Mouse (Mus musculus) intestine, postnatal 0 days (tissue): Measurements from ENCODE around the gene Stat3. TPM values are rescaled to one million over a fixed set of nuclear protein-coding genes. Genes with fewer than 3 reads are reported as not detected.

Source experiments
- ATAC-seq: fragments of 200-750 bp; cut with Nextera tagmentation; 2 replicates; pipeline ENCODE4 v1.8.0; 2017; ENCODE audit warnings: mild to moderate bottlenecking, moderate TSS enrichment, moderate library complexity
- H3K27ac ChIP-seq: fragments of 300-500 bp; sonication (generic); 2 replicates; pipeline ENCODE4 v1.5.1; 2014; ENCODE audit warnings: mild to moderate bottlenecking, low read depth, low read length, moderate library complexity
- H3K27me3 ChIP-seq: fragments of 300-500 bp; sonication (generic); replicated peaks from 2 replicates; pipeline ENCODE4 v1.6.1; 2014; ENCODE audit warnings: low read length, mixed read lengths; ENCODE audit not compliant: control insufficient read depth, insufficient read depth
- H3K36me3 ChIP-seq: fragments of 300-500 bp; sonication (generic); 2 replicates; pipeline ENCODE4 v1.6.1; 2014; ENCODE audit warnings: mild to moderate bottlenecking, moderate library complexity; ENCODE audit not compliant: control insufficient read depth, insufficient read depth
- H3K4me1 ChIP-seq: fragments of 300-500 bp; sonication (generic); replicated peaks from 2 replicates; pipeline ENCODE4 v1.6.1; 2014; ENCODE audit warnings: antibody characterized with exemption, low read length, mixed read lengths; ENCODE audit not compliant: control insufficient read depth, insufficient read depth
- H3K4me2 ChIP-seq: fragments of 300-500 bp; sonication (generic); replicated peaks from 2 replicates; pipeline ENCODE4 v1.6.1; 2014; ENCODE audit warnings: low read depth, mild to moderate bottlenecking, moderate library complexity
- H3K4me3 ChIP-seq: fragments of 300-500 bp; sonication (generic); 2 replicates; pipeline ENCODE4 v1.5.1; 2014; ENCODE audit warnings: low read depth, low read length
- H3K9ac ChIP-seq: fragments of 300-500 bp; sonication (generic); 2 replicates; pipeline ENCODE4 v1.6.1; 2014; ENCODE audit warnings: mild to moderate bottlenecking, low read depth, low read length
- H3K9me3 ChIP-seq: fragments of 300-500 bp; sonication (generic); 2 replicates; pipeline ENCODE4 v1.6.1; 2016; ENCODE audit warnings: mixed run types; ENCODE audit not compliant: control insufficient read depth
- CTCF ChIP-seq: sonication (generic); IDR thresholded peaks from 2 replicates; pipeline ENCODE4 v1.5.1; 2016; ENCODE audit warnings: low read depth, mild to moderate bottlenecking, control low read depth, antibody characterized with exemption, moderate library complexity
- WGBS: fragments of 180-500 bp; shearing (Covaris S2); extraction: QIAGEN DNeasy Blood & Tissue Kit; methylation state at CpG from one replicate; pipeline ENCODE4 v1.1.7; 2014; 5-methylcytosine and 5-hydroxymethylcytosine counted together
- polyA plus RNA-seq: library from polyadenylated mRNA; unstranded; fragments of >200 nt; fragmentation: Nextera tagmentation; extraction: Ambion mirVana; gene quantifications from 2 replicates; pipeline ENCODE4 v1.2.1, GENCODE M21; 2015

The Stat3 gene
- polyA plus RNA-seq, 1 experiment from 2014 or later, result 61.2 TPM

DNA sequence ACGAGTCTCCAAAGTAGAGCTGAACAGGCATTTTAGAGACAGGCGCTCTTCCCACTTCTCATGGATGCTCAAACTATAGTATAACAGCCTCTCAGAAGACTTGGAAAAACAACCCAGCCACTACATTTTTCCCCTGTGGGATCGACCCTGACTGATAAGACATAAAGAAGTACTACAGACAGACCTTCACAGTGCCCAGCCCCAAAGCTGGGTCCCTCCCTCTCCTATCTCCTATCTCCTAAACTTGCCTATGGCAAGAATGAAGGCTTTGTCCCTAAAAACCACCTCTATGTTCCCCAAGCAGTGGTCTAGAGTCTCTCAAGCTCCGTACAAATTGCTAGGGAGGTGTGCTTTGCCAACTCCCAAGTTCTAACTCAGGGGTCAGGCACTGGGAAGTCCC lies 32.5 kb downstream of the Stat3 start:
- no peaks in the 10 kb centered on the region for H3K4me1 ChIP-seq
- ATAC-seq, result no peak
- no peaks in the 10 kb centered on the region for H3K9me3 ChIP-seq
- H3K4me3 ChIP-seq, result no peak overlapping the region
- no peak overlapping the region for H3K4me2 ChIP-seq
- no peak for TF ChIP-seq CTCF
- no peak overlapping the region for H3K9ac ChIP-seq
- H3K36me3 ChIP-seq, result peaks cover 71% of the 10 kb centered on the region
- no peaks in the 10 kb centered on the region for H3K27me3 ChIP-seq
- WGBS, result 85% methylated on average over 4 of the region's 4 CpGs
- H3K27ac ChIP-seq, result no peak overlapping the region

DNA sequence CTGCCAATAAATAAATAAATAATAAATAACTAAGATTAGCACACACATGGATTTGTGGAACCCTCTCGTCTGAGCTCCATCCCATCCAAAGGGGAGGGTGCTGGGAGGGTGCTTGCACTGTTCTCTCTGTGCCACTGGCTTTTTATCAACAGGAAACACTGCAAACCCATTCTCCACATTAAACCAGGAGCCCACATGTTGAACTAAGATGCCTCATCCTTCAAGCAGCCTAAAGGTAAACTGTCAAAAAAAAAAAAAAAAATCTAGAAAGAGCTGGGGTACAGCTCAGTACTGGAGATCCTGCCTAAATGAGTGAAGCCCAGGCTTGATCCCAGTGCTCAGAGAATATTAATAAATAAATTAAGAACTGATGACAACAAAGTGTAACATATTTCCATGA lies 33.4 kb downstream of the Stat3 start:
- TF ChIP-seq CTCF, result no peak
- WGBS, result 63% methylated on average over 1 of the region's 1 CpGs
- no peak overlapping the region for H3K4me3 ChIP-seq
- H3K27ac ChIP-seq, result no peak overlapping the region
- no peaks in the 10 kb centered on the region for H3K9me3 ChIP-seq
- H3K4me1 ChIP-seq, result no peaks in the 10 kb centered on the region
- H3K9ac ChIP-seq, result no peak overlapping the region
- peaks cover 77% of the 10 kb centered on the region for H3K36me3 ChIP-seq
- H3K4me2 ChIP-seq, result no peak overlapping the region
- H3K27me3 ChIP-seq, result no peaks in the 10 kb centered on the region
- no peak for ATAC-seq

DNA sequence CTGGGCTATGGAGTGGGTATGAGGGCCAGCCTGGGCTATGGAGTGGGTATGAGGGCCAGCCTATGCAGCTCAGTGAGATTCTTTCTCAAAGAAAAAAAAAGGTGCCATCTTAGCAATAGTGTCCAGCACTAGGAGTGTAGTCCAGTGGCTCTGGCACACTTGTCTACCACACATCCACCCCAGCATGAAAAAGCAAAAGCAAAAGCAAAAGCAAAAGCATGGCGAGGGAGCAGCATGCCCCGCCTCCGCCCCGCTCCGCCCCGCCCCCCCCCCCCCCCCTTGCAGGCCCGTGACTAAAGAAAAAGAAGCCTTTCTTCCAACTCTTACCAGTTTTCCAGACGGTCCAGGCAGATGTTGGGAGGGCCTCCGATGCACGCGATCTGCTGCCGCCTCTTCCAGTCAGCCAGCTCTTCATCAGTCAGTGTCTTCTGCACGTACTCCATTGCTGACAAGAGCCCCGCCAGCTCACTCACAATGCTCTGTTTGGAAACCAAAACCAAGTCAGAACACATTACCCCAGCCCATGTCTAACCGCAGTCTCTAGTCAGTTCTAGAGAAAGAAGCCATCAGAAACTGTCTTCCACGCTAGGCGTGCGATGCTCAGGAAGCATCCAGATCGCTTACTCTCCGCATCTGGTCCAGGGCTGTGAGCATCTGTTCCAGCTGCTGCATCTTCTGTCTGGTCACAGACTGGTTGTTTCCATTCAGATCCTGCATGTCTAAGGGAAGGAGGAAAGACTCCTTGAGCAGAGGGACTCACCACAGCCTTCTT lies 34.6 kb downstream of the Stat3 start:
- H3K4me3 ChIP-seq, result no peak overlapping the region
- H3K27me3 ChIP-seq, result no peaks in the 10 kb centered on the region
- TF ChIP-seq CTCF, result no peak
- ATAC-seq, result 0 out of 2 replicates have a peak, but pooled peaks have one; percentile 25
- H3K9ac ChIP-seq, result no peak overlapping the region
- no peaks in the 10 kb centered on the region for H3K9me3 ChIP-seq
- H3K36me3 ChIP-seq, result peaks cover 74% of the 10 kb centered on the region
- H3K4me2 ChIP-seq, result no peak overlapping the region
- no peak overlapping the region for H3K27ac ChIP-seq
- no peaks in the 10 kb centered on the region for H3K4me1 ChIP-seq
- WGBS, result 74% methylated on average over 15 of the region's 20 CpGs

DNA sequence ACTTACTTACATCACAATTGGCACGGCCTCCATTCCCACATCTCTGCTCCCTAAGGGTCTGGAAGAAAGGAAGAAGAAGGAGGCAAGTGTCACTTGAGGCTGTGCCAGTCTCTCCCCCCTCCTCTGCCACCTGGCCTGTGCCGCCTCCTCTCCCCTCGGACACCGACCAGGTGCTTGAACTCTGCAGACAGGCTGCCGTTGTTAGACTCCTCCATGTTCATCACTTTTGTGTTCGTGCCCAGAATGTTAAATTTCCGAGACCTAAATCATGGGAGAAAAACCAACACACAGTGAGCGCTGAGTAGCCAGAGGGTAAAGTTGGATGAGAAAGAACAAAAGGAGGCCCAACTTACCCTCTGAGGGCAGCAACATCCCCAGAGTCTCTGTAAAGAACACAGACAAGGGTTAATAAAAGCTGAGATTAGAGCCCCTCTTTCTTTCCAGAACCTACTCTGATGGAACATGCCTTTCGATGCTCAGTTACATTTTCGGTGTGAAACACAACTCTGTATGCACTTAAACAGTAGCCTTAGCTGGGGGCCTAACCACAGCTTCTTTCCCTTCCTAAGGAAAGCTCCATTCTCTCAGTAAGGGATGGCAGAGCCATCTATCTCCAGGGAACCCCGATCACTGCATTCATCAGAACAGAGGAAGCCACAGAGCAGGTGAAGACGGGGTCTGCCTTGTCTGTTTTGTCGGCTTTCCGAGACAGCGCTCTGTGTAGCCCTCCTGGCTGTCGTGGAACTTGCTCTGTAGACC lies 40.7 kb downstream of the Stat3 start:
- H3K4me1 ChIP-seq, result no peaks in the 10 kb centered on the region
- H3K4me2 ChIP-seq, result no peak overlapping the region
- WGBS, result 86% methylated on average over 16 of the region's 16 CpGs
- no peaks in the 10 kb centered on the region for H3K9me3 ChIP-seq
- H3K27me3 ChIP-seq, result no peaks in the 10 kb centered on the region
- no peak for TF ChIP-seq CTCF
- ATAC-seq, result no peak
- H3K4me3 ChIP-seq, result no peak overlapping the region
- no peak overlapping the region for H3K27ac ChIP-seq
- H3K9ac ChIP-seq, result no peak overlapping the region
- H3K36me3 ChIP-seq, result peaks cover 87% of the 10 kb centered on the region

DNA sequence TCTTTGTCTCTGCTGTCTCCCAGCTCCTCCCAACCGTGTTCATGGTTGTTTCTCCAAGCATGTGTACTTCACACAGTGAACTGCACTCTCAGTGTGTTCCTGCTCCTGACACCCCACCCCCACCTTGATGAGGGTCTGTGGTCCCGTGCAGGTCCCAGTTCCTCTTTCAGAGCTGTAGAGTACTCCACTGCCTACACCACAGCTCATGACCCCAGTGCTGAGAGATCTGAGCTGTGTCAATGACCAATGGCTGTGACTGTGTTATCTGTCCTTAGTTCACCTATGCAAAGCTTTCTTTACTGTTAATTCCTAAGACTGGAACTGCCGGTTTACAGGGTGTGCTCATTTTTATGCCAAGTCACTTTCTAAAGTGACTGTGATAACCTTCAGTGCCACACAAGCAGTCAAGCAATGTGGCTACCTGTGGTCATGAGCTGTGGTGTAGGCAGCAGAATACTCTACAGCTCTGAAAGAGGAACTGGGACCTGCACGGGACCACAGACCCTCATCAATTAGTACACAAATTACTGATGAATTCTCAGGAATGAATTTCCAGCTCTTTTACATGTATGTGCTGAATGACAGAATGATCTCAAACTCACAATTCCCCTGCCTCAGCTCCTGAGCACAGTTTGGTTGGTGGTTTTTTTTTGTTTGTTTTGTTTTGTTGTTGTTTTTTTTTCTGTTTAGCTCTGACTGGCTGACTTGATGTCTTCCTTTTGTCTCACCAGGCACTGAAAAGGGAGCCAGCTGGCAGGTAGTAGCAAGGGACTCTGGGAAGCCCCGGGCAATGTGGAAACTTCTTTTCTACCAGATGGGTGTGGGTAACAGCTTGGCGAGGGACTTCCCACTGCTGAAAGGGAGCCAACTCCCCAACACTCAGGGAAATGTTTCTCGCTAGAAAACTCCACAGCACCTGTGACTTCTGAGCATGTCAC lies 41.8 kb downstream of the Stat3 start:
- Histone ChIP-seq H3K4me1 (no peaks in the 10 kb centered on the region), H3K4me3 (no peak overlapping the region), H3K27me3 (no peaks in the 10 kb centered on the region), H3K4me2 (no peak overlapping the region), H3K27ac (no peak overlapping the region), H3K9me3 (no peaks in the 10 kb centered on the region), H3K9ac (no peak overlapping the region), H3K36me3 (peaks cover 84% of the 10 kb centered on the region)
- ATAC-seq, result no peak
- TF ChIP-seq CTCF, result no peak
- WGBS, result 80% methylated on average over 7 of the region's 7 CpGs

DNA sequence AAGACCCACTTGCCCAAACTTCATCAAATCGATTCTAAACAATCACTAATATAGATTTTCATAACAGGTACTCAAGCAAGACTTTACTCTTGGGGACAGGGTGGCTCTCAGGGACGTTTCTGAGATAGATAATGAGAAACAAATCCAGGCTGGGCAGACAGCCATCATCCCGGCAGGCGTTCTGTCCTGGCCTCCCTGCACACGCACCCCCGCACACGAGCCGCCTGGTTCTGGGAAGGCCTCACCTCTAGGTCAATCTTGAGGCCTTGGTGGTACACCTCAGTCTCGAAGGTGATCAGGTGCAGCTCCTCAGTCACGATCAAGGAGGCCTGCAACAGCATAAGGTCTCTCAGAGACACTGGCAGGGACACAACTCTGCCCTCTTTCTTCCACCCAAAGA lies 43.3 kb downstream of the Stat3 start:
- Histone ChIP-seq H3K4me2 (no peak overlapping the region), H3K27ac (no peak overlapping the region), H3K36me3 (peaks cover 80% of the 10 kb centered on the region), H3K9me3 (no peaks in the 10 kb centered on the region), H3K9ac (no peak overlapping the region), H3K4me1 (no peaks in the 10 kb centered on the region), H3K27me3 (no peaks in the 10 kb centered on the region), H3K4me3 (no peak overlapping the region)
- no peak for ATAC-seq
- no peak for TF ChIP-seq CTCF
- WGBS, result 85% methylated on average over 10 of the region's 10 CpGs
